Mouse (Mus musculus): Measurements from ENCODE around the gene Eng.

Gene Eng

DNA sequence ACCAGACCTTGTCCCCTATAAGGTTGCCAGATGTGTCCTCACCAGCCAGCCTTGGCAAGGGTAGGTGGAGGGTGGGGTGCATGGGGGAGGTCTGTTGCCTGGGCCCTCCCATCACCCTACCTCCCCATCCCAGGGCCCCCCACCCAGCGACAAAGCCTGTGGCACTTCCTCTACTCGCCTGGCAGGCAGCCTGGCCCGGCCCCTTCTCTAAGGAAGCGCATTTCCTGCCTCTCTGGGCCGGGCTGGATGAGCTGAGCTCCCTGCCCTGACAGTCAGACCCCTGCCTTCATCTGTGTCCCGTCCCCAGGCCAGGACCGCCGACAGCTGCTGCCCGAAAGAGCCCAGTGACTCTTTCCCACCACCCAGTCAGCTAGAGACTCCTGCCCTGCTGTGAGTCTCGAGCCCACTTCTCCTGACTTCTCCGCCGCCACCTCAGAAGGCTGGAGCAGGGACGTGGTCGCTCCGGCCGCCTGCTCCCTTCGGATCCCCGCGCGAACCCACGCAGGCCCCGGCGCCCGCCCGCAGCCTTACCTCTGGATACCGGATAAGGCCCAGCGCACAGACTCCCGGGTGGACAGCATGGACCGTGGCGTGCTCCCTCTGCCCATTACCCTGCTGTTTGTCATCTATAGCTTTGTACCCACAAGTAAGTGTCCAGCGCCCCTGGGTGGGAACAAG lies at the start of gene Eng:
TSS of gene Eng (plus strand) at position 217 of the 678 bp plus-strand sequence.
- peak; percentile 72 for DNase-seq

DNA sequence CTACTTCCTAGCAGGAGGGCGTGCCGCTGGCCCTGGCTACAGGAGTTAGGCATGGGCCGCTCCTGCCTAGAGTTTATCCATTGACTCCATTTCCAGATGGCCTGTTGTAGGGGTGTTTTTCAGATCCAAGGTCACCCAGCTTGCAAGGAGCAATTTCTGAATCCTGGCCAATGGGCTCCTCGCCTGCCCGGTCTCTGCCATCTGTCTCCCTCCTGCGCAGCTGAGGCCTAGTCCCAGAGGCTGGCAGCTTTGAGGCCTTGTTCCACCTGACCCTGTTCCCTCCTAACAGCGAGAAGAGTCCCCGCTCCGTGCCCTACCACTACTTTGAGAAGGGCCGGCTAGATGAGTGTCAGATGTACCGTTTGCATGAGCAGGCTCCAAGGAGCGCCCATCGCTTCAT lies 49.7 kb upstream of the Eng start:
- DNase-seq: no peak

DNA sequence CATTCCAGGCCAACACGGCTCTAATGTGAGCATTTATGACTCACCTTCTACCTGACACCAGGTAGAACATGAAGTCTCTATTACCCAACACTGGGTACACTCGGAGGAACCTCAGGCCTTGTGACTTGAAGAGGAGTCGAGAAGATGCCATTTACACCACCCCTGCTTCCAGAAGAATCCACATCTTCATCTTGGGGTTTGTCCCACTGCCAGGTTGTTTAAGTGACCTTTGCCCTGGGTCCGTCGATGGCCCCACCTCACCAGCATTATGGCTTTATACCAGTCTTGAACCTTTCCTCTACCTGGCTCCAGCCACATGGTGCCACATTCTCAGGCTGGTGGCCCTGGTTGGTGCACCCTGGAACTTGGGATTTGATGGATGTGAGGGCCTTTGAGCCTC lies 49.1 kb upstream of the Eng start:
- no peak for DNase-seq

DNA sequence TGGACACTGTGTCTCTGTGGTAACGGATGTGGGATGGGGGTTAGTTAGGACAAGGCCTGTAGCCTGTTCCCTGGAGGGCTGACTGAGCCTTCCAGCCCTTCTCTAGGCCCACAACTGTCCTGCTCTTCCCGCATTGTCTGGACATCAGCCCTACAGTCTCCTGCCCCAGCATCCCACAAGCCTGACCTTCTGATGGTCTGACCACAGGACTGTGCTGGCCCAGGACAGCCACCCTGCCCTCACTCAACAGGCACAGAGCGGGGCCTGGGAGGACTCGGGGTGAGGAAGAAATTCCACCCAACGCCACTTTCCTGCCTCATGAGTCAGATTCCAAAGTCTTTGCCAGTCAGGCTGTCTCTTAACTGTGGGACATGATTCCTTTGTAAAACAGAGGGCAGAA lies 48.7 kb upstream of the Eng start:
- DNase-seq: no peak

DNA sequence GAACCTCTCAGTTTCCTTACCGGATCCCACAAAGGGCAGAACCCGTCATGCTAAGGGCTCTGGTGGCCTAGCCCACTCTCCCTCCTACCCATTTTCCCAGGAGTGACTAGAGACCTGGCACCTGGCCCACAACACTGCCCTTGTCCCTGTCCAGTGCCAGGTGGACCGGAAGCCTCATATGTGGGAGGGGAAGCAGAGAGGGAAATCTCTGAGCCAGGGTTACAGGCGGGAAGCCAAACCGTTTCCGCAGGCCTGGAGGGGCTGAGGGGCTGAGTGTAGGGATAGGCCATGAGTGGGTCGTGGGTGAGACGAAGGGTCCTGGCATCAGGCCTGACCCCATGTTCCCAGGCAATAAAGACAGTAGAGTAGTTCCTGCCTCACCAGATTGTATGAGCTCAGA lies 47.9 kb upstream of the Eng start:
- no peak for DNase-seq

DNA sequence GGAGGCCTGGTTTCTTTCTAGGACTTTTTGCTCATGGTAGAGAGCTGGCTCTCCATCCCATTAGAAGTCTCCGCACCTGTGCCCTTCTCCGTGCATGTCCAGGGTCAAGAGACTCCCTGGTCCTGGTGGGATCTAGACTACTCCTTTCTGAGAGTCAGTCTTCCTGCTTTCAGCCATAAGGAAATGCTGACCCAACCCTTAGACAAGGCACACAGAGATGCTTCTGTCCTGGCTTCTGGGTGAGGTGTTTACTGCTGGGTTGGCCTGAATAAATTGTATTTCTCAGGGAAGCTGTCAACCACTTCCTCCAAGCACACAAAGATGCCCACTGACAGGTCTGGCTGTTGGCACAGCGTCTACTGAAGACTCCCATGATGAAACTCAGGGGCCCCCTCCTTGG lies 47.0 kb upstream of the Eng start, which contains the start of gene St6galnac6:
TSS of gene St6galnac6 (plus strand) at position 301 of the 400 bp plus-strand sequence.
- no peak for DNase-seq

DNA sequence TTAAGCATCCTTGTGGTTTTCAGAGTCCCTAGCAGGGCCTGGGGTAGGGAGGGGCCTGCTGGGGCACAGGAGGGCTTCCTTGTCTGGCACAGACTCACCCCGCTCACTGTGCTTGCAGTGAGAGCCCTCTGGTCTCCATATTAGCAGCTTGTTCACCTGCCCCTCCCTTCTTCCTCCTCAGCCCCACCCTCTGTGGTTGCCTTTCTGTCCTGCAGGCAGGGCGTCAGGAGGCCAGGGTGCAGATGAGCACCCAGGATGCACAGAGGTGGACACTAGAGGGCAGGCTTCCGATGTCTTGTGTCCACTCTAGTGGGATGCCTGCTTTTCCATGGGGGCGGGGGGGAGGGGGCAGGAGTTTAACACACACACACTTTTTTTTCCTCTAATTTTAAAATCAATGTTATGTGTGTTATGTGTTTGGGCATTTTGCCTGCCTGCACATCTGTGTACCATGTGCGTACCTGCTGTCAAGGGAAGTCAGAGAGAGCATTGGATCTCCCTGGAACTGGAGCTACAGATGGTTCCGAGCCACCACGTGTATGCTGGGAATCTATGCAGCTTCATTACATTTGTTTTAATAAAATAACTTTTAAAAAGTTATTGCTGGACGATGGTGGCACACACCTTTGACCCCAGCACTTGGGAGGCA lies 44.9 kb upstream of the Eng start:
- DNase-seq: peak; percentile 45

DNA sequence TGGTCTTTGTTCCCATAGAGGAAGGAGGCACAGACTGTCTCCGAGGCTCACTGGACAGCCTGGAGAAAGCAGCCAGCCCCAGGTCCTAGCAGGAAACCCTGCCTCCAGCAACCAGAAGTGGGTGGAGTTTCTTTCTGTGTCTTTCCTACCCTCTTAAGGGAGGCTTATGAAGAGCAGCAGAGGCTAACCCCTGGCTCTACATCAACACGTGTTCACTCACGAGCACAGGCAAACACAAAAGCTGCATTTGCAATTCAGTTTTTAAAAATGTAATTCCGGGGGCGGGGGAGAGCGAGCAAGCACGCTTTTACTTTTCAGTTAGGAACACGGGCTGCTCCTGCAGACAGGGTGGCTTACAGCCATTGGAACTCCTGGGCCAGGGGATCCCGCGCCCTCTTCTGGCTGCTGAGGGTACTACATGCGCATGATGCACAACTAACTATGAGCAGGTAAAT lies 43.8 kb upstream of the Eng start:
- peak; percentile 90 for DNase-seq

DNA sequence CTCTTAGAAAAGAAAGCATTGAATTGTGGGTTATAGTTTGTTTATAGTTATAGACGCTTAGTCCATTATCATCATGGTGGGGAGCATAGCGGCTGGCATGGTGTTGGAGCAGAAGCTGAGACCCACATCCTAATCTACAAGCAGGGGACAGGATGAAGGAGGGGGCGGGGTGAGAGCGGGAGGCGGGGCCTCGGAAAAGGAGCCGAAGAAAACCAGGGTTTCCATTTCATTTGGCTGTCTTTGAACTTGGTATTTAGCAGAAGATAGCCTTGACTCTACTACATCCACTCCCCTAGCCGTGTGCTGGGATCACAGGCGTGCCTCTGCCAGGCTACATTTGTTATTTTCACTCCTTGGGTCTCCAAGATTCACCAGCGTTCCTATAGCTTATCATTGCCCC lies 41.8 kb upstream of the Eng start:
- DNase-seq: no peak

DNA sequence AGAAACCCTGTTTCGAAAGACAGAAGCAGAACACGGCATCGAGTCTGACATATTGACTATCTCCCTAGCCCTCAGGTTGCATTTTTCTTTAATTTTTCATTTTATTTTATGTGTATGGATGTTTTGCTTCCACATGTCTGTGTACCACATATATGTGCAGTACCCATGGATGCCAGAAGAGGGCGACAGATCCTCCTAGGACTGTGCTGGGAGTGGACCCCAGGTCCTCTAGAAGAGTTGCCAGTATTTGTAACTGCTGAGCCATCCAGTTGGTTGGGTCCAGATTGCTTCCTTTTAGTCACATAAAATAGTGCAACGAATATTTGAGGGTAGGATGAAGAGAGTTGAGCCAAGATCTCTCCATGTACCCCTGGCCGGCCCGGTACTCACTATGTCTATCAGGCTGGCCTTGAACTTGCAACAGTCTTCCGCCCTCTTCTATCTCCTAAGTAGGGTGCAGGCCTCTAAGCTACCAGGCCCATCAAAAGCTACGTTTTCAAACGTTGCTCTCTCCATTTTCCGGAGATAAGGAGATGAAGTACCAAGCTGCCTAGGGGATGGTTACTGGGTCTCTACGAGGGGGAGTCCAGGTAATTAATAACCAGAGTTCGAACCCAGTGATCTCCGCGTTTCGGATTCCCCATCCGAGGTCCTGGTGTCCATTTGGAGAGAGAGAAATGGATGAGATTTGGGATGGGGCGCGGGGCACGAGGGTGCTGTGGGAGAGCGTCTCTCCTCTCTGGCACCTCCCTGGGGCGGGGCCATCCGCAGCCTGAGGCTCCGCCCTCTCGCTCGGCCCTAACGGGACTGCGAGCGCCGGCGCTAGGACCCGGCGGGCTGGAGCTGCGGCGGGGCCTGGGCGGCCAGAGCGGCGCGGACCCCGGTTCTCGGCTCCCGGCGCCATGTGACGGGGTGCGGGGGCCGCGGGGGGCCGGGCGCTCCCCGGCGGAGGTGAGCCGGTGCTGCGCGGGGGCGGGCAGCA lies 39.9 kb upstream of the Eng start:
- DNase-seq: peak; percentile 83

DNA sequence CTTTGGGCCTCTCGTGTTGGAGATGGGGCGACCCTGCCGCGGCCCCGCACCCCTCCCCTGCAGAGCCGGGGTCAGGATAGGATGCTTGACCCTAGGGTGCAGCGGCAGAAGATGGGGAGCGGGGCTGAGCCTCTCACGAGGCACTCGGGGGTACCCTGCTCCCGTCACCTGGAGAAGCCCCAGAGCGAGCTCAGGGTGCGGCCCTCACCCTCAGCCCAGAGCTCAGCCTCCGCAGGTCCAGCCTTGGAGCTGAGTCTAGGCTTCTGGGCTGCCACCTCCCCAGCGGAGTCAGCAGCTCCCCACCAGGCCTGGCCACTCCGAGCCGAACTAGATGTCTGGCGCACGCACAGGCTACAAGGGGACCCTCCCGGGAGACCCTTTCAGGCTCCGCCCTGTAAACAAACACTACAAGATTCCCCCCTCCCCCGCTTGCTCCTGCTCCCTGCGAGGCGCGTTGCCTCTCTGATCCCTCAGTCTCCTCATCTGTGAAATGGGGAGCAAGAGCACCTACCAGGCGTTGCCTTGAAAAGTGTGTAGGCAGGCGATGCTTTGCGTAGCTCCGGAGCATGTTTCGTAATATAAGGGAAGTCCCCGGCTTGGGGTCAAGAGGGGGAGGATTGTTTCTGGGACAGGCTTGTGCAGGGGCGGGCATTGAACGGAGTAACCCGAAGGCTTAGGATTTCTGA lies 39.0 kb upstream of the Eng start:
- peak; percentile 33 for DNase-seq

DNA sequence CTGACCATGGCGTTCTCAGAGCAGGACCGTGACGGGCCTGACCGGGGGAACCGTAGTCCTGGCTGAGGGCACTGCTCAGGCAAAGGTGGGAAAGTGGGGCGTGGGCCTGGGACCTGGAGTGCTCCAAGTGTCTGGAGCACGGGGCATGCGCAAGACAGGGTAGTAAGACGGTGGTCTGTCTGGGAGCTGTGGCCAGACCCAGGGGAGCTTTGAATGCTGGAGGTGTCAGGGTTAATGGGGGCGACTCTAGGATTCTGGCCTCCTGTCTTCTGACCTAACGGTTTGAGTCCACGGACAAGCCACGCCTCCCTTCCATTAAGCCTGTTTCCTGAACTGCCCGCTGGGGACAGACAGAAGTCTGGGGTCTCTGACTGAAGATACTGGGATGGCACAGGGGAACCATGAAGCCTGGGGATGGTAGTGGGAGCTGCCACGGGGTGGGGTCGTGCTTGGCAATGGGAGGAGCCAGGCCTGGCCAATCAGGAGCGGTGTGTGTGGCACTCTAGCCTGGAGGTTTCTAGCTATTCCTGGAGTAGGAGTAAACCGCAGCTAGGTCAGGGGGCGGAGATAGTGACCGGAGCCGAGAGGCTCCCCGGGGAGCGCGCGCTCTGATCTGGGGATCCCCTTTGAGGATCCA lies 38.1 kb upstream of the Eng start:
- DNase-seq: no peak

DNA sequence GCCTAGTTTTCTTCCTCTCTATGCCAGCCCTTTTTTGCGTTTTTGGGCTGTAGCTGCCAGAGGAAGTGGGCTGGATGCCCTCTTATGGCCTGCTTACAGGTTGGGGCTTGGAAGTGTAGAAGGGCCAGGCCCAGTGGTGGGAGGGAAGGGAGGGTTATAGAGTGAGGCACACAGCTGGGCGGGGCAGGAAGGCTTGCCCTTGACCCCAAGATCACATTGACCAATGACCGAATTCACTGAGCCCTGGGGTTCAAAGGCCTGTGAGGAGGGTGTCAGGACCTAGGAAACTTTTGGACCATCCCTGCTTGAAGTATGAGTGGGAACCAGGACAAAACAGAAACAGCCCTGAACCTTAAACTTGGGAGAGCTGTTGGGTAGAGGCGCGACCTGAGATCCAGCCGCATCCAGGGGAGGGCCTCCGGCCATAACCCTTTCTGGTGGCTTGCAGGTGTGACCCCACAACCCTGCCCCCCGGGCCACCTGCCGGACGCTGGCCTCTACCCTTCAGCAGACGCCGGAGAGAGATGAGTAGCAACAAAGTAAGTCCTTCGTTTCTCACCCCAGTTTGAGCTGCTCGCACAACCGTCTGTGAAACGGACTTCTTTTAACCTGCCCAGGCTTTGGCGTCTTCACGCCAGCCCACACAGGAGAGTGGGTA lies 37.5 kb upstream of the Eng start:
- no peak for DNase-seq

DNA sequence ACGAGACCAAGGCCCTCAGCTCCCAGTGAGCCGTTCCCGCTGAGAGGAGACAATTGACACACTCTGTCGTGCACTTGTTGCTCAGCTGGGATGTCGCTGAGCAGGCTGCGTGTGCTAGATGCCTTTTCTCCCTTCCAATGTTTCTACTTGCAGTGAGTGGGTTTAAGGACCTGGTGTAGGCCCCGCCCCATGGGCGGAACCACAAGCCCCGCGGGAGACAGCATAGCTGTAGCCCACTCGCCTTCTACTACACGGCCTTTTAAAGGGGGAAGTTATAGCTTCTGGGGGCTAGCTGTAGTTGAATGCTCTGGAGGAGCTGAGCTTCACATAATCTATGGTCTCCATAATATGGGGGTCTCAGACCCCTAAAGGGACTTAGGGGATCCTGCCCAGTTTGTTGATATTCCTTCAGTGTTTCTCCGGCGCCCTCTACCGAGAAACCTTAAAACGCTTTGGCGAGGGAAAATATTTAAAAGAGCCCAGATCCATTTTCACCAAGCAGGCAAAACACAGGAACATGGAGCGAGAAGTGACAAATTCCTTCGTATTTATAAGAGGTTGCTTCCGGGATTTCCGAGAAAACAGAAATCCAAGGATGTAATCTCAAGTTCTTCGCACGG lies 35.7 kb upstream of the Eng start:
- peak; percentile 47 for DNase-seq

DNA sequence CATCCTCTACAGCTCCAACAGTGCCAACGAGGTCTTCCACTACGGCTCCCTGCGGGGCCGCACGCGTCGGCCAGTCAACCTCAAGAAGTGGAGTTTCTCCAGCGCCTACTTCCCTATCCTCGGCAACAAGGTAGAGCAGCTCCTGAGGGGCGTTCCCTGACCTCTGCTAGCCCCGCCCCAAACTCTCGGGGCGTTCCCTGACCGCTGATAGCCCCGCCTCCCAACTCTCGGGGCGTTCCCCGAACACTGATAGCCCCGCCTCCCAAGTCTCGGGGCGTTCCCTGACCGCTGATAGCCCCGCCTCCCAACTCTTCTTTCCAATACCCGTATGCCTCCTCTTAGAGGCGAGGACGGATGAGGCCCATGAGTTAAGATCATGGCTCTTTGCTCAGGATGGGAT lies 34.1 kb upstream of the Eng start:
- no peak for DNase-seq

DNA sequence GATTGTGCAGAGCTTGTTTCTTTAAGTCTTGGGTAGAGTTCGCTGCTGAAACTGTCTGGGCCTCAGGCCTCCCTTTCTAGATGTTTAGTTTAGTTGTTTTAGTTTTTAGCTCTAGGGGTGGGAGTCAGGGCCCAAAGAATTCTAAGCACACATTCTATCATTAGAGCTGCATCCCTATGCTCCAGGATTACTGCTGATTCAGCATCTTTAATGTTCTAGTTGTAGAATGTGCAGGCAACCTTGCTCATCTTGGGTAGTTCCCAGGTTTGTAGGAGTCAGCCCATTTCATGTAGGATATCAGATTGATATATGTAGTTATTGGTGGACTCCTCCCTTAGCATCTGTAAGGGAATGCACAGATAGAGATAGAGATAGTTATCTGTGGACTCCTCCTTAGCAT lies 29.3 kb upstream of the Eng start:
- no peak for DNase-seq

DNA sequence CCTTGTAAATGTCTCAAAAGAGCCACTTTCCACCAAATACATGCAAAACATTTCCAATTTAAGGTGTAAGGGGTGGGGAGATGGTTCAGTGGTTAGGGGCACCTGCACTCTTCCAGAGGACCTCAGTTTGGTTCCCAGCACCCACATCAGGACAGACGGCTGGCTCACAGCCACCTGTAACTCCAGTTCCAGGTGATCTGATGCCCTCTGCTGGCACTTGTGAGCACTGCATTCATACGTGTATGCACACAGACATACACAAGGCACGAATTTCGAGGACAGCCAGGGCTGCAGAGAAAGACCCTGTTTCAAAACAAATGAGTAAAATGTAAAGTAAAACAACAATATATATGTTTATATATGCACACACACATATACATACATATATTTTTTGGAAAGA lies 28.8 kb upstream of the Eng start:
- DNase-seq: peak; percentile 32

DNA sequence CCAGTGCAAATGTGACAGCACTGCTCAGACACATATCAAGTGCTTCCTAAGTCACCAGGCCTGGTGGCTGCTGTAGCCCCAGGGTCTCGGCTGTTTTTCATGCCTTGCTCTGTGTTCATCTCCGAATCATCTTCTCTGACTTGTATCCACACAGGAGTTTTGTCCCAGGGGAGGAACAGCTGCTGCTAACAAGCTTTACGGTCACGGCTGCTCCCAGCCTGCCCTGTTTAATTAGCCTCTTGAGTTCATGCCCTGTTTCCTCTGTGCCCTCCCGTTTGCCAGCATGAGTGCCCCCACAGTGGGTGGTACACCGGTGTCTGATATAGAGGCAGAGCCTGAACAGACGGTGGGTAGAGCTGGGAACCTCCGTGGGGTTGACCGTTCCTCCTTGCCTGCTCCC lies 28.3 kb upstream of the Eng start:
- no peak for DNase-seq

DNA sequence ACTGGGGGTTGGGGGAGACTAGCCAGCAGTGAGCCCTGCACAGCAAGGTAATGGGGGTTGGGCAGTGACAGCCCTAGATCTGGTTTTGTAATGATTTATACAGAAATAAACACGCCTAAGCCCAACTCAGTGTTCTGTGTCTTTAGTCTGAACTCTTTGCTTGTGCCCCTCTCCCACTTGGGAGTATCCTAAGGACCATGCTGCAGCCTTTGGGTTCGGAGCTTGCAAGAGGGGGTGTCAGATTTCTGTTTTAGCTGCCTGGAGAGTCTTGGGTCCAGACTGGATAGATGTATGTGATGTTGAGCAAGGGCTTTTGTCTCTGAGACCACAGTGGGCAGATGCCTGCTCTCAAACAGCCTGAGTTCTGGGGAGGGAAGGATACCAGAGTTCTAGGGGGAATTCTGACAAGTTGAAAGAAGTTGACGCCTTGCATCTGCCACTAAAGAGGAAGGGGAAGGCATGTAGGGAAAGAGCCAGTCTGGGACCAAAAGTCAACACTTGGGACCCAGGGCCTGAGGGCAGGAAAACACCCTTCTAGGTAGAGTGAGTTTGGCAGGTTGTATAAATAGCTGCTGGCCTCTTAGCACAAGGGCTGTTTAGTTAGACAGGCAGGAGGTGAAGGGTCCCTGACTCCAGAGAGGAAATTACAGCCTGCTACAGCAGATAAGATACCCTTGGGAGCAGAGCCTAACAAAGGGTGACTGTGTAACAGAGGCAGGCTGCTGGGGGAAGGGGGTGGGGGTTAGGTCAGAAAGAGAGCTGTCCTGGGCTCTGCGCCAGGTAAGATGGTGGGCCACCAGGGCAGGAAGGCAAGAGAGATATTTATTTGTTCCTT lies 25.5 kb upstream of the Eng start:
- DNase-seq: no peak

DNA sequence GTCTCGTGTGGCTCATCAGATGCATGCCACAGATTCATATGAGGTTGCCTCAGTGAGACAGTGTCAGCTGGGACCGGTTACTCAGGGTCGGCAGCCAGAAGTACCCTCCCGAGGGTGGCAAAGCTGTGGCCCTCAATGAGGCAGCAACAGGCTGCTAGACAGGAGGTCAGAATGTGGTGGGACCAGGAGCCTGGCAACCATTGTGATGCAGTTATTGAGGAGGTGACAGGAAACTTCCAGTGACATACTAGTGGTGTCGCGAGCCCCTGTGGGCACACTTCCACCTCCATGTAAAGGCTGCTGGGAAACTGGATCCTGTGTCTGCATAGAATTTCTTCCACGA lies 24.9 kb upstream of the Eng start, which contains the start of gene Ak1:
TSS of gene Ak1 (plus strand) at position 242 of the 343 bp plus-strand sequence.
- DNase-seq: no peak

Measured in thymus, postnatal 14 days (tissue).